Mouse (Mus musculus): ENCODE data around the gene Cd8b1. TPM values are rescaled to one million over a fixed set of nuclear protein-coding genes. Genes with fewer than 3 reads are reported as not detected.

The Cd8b1 gene
- not detected in 2 replicates for polyA plus RNA-seq (2014; fragmentation: Nextera tagmentation; extraction: Ambion mirVana)

DNA sequence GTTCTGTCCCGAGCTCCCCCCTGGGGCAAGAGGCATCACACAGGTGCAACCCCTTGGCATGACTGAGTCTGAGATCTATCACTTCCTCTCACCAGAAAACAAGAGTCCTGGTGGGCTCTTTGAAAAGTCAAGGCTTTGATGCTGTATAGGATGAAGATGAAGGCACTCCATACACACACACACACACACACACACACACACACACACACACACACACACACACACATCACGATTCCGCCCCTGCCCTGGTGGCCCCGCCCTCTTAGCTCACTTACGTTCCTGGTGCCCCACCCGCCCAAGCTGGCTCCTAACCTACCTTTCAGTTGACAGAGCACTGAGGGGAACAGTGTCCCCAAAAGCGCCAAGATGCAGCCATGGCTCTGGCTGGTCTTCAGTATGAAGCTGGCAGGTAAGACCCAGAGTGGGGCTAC lies at the start of gene Cd8b1:
Gene Cd8b1, plus strand, starts transcription at position 298 of the 431 bp plus-strand sequence.
- no peak for DNase-seq (ENCODE audit: low spot score)
- 81% methylated on average over 7 of the region's 7 CpGs for WGBS

DNA sequence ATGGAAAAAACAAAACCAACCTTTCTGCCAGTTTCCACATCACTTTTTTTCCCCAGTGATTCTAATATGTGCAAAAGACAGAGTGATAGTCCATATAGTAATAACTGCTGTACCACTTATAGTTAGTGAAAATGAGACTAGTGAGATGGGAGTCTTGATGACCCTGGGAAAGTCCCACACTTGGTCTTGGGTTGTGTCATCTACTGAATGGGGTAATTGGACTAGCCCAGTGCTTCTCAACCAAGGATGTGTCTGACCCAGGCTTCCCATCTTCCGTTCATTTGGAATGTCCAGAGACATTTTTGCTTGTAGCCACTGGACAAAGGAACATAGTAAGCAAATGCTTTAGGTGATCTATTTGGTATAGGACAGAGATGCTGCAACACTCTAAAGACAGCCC lies 48.9 kb upstream of the Cd8b1 start:
- H3K9me3 ChIP-seq (ENCODE audit: control insufficient read depth, low read length), result no peaks in the 10 kb centered on the region
- H3K4me1 ChIP-seq (ENCODE audit: control insufficient read depth, insufficient read depth, low read length), result 0 out of 2 replicates have a peak, but pooled peaks cover 3% of the 10 kb centered on the region
- WGBS, result 95% methylated on average over 1 of the region's 1 CpGs
- ATAC-seq (ENCODE audit: insufficient read depth, low FRiP score, low TSS enrichment) (no peak), DNase-seq (ENCODE audit: low spot score) (no peak)
- no peaks in the 10 kb centered on the region for H3K36me3 ChIP-seq (ENCODE audit: control insufficient read depth, insufficient read depth, low read length)
- no peak overlapping the region for H3K27ac ChIP-seq (ENCODE audit: low read depth, low read length)
- H3K4me3 ChIP-seq (ENCODE audit: low read depth, low read length), result no peak overlapping the region
- H3K9ac ChIP-seq (ENCODE audit: low read length), result no peak overlapping the region
- H3K4me2 ChIP-seq (ENCODE audit: low read depth), result no peak overlapping the region
- H3K27me3 ChIP-seq (ENCODE audit: control insufficient read depth, insufficient read depth, low read length), result no peaks in the 10 kb centered on the region

More for the DNA sequence above, at the start of gene Cd8b1:
- Histone ChIP-seq H3K36me3 (ENCODE audit: control insufficient read depth, insufficient read depth, low read length) (no peaks in the 10 kb centered on the region), H3K9ac (ENCODE audit: low read length) (no peak within 1 kb of the TSS), H3K27me3 (ENCODE audit: control insufficient read depth, insufficient read depth, low read length) (no peaks in the 10 kb centered on the region), H3K4me1 (ENCODE audit: control insufficient read depth, insufficient read depth, low read length) (no peaks in the 10 kb centered on the region), H3K27ac (ENCODE audit: low read depth, low read length) (no peak within 1 kb of the TSS), H3K4me2 (ENCODE audit: low read depth) (no peak within 1 kb of the TSS), H3K9me3 (ENCODE audit: control insufficient read depth, low read length) (no peaks in the 10 kb centered on the region), H3K4me3 (ENCODE audit: low read depth, low read length) (no peak within 1 kb of the TSS)
- no peak for ATAC-seq (ENCODE audit: insufficient read depth, low FRiP score, low TSS enrichment)

DNA sequence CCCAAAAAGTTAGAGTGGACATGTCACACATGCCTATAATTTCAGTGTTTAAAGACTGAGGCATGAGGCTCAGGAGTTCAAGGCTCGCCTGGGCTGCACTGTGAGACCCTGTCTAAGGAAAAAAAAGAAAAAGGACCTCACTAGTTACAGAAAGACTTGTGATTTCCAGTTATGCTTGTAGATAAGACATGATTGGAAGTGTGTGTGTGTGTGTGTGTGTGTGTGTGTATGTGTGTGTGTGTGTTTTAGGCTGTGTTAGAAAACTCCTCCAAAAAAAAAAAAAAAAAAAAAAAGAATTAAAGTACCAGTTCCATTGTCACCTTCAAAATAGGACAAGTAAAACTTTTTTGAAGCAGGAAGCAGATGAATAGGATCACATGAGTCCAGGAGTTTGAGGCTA lies 48.0 kb upstream of the Cd8b1 start:
- no peak overlapping the region for H3K4me3 ChIP-seq (ENCODE audit: low read depth, low read length)
- WGBS, result 93% methylated on average over 1 of the region's 1 CpGs
- H3K4me2 ChIP-seq (ENCODE audit: low read depth), result no peak overlapping the region
- H3K27me3 ChIP-seq (ENCODE audit: control insufficient read depth, insufficient read depth, low read length), result no peaks in the 10 kb centered on the region
- H3K9ac ChIP-seq (ENCODE audit: low read length), result no peak overlapping the region
- H3K4me1 ChIP-seq (ENCODE audit: control insufficient read depth, insufficient read depth, low read length), result 0 out of 2 replicates have a peak, but pooled peaks cover 3% of the 10 kb centered on the region
- DNase-seq (ENCODE audit: low spot score) (no peak), ATAC-seq (ENCODE audit: insufficient read depth, low FRiP score, low TSS enrichment) (no peak)
- H3K9me3 ChIP-seq (ENCODE audit: control insufficient read depth, low read length), result no peaks in the 10 kb centered on the region
- no peak overlapping the region for H3K27ac ChIP-seq (ENCODE audit: low read depth, low read length)
- no peaks in the 10 kb centered on the region for H3K36me3 ChIP-seq (ENCODE audit: control insufficient read depth, insufficient read depth, low read length)

DNA sequence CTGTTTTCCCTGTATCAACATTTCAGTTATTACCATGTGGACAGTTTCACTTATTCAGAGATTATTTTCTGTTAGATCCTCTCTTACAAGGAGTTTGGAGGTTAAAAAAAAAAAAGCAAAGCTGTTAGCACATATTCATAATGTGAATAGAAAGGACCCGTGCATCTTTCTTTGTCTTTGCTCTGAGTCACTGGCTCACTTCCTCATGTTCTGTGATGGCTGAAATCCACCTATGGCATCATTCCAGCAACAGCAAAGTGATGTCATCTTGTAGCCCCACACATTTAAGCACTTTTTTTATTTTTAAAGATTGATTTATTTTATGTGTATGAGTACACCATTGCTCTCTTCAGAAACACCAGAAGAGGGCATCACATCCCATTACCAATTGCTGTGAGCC lies 43.2 kb upstream of the Cd8b1 start:
- ATAC-seq (ENCODE audit: insufficient read depth, low FRiP score, low TSS enrichment), result no peak
- Histone ChIP-seq H3K4me2 (ENCODE audit: low read depth) (no peak overlapping the region), H3K4me3 (ENCODE audit: low read depth, low read length) (no peak overlapping the region), H3K9me3 (ENCODE audit: control insufficient read depth, low read length) (no peaks in the 10 kb centered on the region), H3K27me3 (ENCODE audit: control insufficient read depth, insufficient read depth, low read length) (no peaks in the 10 kb centered on the region), H3K9ac (ENCODE audit: low read length) (no peak overlapping the region), H3K27ac (ENCODE audit: low read depth, low read length) (no peak overlapping the region), H3K36me3 (ENCODE audit: control insufficient read depth, insufficient read depth, low read length) (no peaks in the 10 kb centered on the region), H3K4me1 (ENCODE audit: control insufficient read depth, insufficient read depth, low read length) (no peaks in the 10 kb centered on the region)
- 86% methylated on average over 1 of the region's 1 CpGs for WGBS
- no peak for DNase-seq (ENCODE audit: low spot score)

DNA sequence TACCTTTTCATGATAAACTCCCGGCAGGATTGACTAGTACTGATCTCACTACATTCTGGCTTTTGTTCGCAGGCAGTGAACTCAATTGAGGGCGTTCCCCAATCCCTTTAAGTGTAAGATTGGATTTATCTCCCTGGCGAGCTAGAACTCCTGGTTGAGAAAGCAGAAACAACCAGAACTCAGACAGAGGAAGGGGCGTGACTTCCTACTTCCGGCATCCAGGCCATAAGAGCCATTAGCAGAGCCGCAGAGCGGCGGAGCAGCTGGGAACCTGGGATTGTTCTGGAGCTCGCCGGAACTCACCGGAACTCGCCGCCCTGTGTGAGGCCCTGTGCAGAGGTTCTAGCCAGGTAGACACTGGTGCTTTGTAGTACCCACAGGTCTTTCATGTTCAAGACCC lies 29.1 kb upstream of the Cd8b1 start:
- WGBS, result 89% methylated on average over 14 of the region's 14 CpGs
- Histone ChIP-seq H3K9me3 (ENCODE audit: control insufficient read depth, low read length) (no peaks in the 10 kb centered on the region), H3K9ac (ENCODE audit: low read length) (no peak overlapping the region), H3K36me3 (ENCODE audit: control insufficient read depth, insufficient read depth, low read length) (no peaks in the 10 kb centered on the region), H3K4me3 (ENCODE audit: low read depth, low read length) (no peak overlapping the region), H3K27me3 (ENCODE audit: control insufficient read depth, insufficient read depth, low read length) (no peaks in the 10 kb centered on the region), H3K27ac (ENCODE audit: low read depth, low read length) (no peak overlapping the region), H3K4me1 (ENCODE audit: control insufficient read depth, insufficient read depth, low read length) (no peaks in the 10 kb centered on the region), H3K4me2 (ENCODE audit: low read depth) (no peak overlapping the region)
- DNase-seq (ENCODE audit: low spot score), result no peak
- no peak for ATAC-seq (ENCODE audit: insufficient read depth, low FRiP score, low TSS enrichment)

DNA sequence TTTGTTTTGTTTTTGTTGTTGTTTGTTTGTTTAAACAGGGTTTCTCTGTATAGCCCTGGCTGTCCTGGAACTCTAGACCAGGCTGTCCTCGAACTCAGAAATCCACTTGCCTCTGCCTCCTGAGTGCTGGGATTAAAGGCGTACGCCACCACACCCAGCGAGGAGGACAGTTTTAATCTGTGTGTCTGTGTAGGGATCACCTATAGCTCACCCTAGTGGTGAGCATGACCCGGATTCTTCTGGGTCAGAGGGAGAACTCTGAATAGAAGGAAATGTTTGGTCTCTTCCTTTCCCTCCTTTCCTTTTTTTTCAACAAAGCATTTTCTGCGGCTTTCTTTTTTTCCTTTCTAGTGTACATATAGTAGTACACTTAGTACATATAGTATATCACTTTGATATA lies 27.3 kb upstream of the Cd8b1 start:
- Histone ChIP-seq H3K27me3 (ENCODE audit: control insufficient read depth, insufficient read depth, low read length) (no peaks in the 10 kb centered on the region), H3K9me3 (ENCODE audit: control insufficient read depth, low read length) (no peaks in the 10 kb centered on the region), H3K4me3 (ENCODE audit: low read depth, low read length) (no peak overlapping the region), H3K27ac (ENCODE audit: low read depth, low read length) (no peak overlapping the region), H3K4me2 (ENCODE audit: low read depth) (no peak overlapping the region), H3K4me1 (ENCODE audit: control insufficient read depth, insufficient read depth, low read length) (no peaks in the 10 kb centered on the region), H3K9ac (ENCODE audit: low read length) (no peak overlapping the region), H3K36me3 (ENCODE audit: control insufficient read depth, insufficient read depth, low read length) (no peaks in the 10 kb centered on the region)
- ATAC-seq (ENCODE audit: insufficient read depth, low FRiP score, low TSS enrichment) (no peak), DNase-seq (ENCODE audit: low spot score) (no peak)
- 77% methylated on average over 6 of the region's 6 CpGs for WGBS

DNA sequence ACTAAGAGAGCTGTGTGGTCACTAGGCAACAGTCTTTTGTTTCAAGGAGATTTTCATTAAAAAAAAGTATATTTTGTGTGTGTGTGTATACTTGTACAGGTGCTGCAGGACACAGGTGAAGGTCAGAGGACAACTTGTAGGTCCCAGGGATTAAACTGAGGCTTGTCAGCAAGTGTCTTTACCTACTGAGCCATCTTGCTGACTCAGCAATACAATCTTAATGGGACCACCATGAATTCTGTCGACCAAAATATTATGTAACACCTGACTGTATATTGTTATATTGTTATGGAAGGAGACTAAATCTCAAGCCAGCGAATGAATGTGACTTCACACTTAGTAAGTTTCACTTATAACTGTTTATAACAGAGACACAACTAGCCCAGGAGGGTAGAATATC lies 24.5 kb upstream of the Cd8b1 start:
- H3K9ac ChIP-seq (ENCODE audit: low read length), result no peak overlapping the region
- no peak for DNase-seq (ENCODE audit: low spot score)
- ATAC-seq (ENCODE audit: insufficient read depth, low FRiP score, low TSS enrichment), result no peak
- H3K36me3 ChIP-seq (ENCODE audit: control insufficient read depth, insufficient read depth, low read length), result no peaks in the 10 kb centered on the region
- H3K4me2 ChIP-seq (ENCODE audit: low read depth), result no peak overlapping the region
- H3K9me3 ChIP-seq (ENCODE audit: control insufficient read depth, low read length), result no peaks in the 10 kb centered on the region
- no peaks in the 10 kb centered on the region for H3K27me3 ChIP-seq (ENCODE audit: control insufficient read depth, insufficient read depth, low read length)
- WGBS, result 78% methylated on average over 2 of the region's 2 CpGs
- H3K4me1 ChIP-seq (ENCODE audit: control insufficient read depth, insufficient read depth, low read length), result no peaks in the 10 kb centered on the region
- no peak overlapping the region for H3K4me3 ChIP-seq (ENCODE audit: low read depth, low read length)
- no peak overlapping the region for H3K27ac ChIP-seq (ENCODE audit: low read depth, low read length)

DNA sequence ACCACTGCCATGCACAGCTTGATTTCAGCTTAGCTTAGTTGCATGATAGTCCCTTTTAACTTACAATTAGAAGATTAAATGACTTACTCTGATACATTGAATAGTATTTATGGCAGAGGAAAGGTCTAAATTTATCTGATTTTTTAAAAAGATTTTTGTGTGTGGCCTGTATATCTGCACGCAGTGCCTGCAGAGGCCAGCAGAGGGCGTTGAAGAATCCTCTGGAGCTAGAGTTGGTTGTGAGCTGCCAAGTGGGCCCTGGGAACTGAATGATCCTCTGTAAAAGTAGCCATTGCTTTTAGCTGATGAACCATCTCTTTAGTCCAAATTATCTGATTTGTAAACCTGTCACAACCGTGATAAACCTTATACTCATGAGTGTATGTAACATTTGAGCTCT lies 23.8 kb upstream of the Cd8b1 start:
- DNase-seq (ENCODE audit: low spot score) (peak; percentile 51), ATAC-seq (ENCODE audit: insufficient read depth, low FRiP score, low TSS enrichment) (no peak)
- WGBS, result 33% methylated on average over 3 of the region's 3 CpGs
- Histone ChIP-seq H3K4me1 (ENCODE audit: control insufficient read depth, insufficient read depth, low read length) (no peaks in the 10 kb centered on the region), H3K9ac (ENCODE audit: low read length) (no peak overlapping the region), H3K4me3 (ENCODE audit: low read depth, low read length) (no peak overlapping the region), H3K4me2 (ENCODE audit: low read depth) (no peak overlapping the region), H3K9me3 (ENCODE audit: control insufficient read depth, low read length) (no peaks in the 10 kb centered on the region), H3K36me3 (ENCODE audit: control insufficient read depth, insufficient read depth, low read length) (no peaks in the 10 kb centered on the region), H3K27ac (ENCODE audit: low read depth, low read length) (no peak overlapping the region), H3K27me3 (ENCODE audit: control insufficient read depth, insufficient read depth, low read length) (no peaks in the 10 kb centered on the region)

DNA sequence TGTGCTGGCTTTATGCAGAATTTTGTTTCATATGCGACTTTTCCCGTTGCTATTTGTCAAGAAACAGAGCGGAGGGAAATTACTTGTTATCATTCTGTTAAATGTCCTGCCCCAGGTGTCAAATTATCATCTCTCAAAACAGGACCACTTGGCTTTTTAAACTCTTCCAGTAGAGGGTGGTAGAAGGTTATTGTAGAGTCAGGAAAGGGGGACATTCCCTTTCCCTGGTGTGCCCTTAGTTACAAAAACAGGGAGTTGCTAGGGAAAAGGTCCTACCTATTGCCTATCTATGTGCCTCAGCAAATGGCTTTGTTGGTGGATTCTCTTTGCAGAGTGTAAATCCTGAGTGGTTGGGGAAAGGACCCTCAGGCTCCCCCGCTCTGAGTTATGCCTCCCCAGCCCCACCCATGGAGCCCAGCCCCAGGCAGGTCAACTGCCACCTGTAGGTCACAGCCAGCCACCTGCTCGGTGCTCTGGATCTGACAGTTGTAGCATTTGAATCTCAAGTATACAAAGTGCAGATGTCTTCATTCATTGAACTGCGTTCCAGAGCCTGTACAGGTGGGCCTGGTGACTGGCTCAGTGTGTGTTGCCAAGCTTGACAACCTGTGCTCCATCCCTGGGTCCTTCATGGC lies 20.4 kb upstream of the Cd8b1 start:
- Histone ChIP-seq H3K27me3 (ENCODE audit: control insufficient read depth, insufficient read depth, low read length) (no peaks in the 10 kb centered on the region), H3K9ac (ENCODE audit: low read length) (no peak overlapping the region), H3K27ac (ENCODE audit: low read depth, low read length) (no peak overlapping the region), H3K36me3 (ENCODE audit: control insufficient read depth, insufficient read depth, low read length) (no peaks in the 10 kb centered on the region), H3K4me2 (ENCODE audit: low read depth) (no peak overlapping the region), H3K9me3 (ENCODE audit: control insufficient read depth, low read length) (no peaks in the 10 kb centered on the region), H3K4me1 (ENCODE audit: control insufficient read depth, insufficient read depth, low read length) (no peaks in the 10 kb centered on the region), H3K4me3 (ENCODE audit: low read depth, low read length) (no peak overlapping the region)
- WGBS, result 73% methylated on average over 6 of the region's 6 CpGs
- ATAC-seq (ENCODE audit: insufficient read depth, low FRiP score, low TSS enrichment), result no peak
- no peak for DNase-seq (ENCODE audit: low spot score)

Data from neural tube, embryonic 11.5 days (tissue).